Mouse (Mus musculus) limb, embryonic 12.5 days (tissue): ENCODE data around the gene 1700012B07Rik. TPM values are rescaled to one million over a fixed set of nuclear protein-coding genes. Genes with fewer than 3 reads are reported as not detected.

ENCODE experiments used
- ATAC-seq: fragments of 200-750 bp; cut with Nextera tagmentation; 2 replicates; pipeline ENCODE4 v1.8.0; 2017; ENCODE audit warnings: low read depth, moderate TSS enrichment; ENCODE audit not compliant: insufficient number of reproducible peaks, insufficient read depth, low FRiP score, low TSS enrichment
- H3K27ac ChIP-seq: fragments of 300-500 bp; sonication (generic); 2 replicates; pipeline ENCODE4 v1.5.1; 2016; ENCODE audit warnings: mild to moderate bottlenecking, moderate library complexity
- H3K27me3 ChIP-seq: fragments of 300-500 bp; sonication (generic); 2 replicates; pipeline ENCODE4 v1.6.1; 2016; ENCODE audit warnings: mild to moderate bottlenecking, moderate library complexity
- H3K36me3 ChIP-seq: fragments of 300-500 bp; sonication (generic); 2 replicates; pipeline ENCODE4 v1.6.1; 2016; ENCODE audit warnings: mild to moderate bottlenecking, moderate library complexity
- H3K4me1 ChIP-seq: fragments of 300-500 bp; sonication (generic); replicated peaks from 2 replicates; pipeline ENCODE4 v1.6.1; 2016
- H3K4me2 ChIP-seq: fragments of 300-500 bp; sonication (generic); 2 replicates; pipeline ENCODE4 v1.6.1; 2016; ENCODE audit warnings: mild to moderate bottlenecking, moderate library complexity
- H3K4me3 ChIP-seq: fragments of 300-500 bp; sonication (generic); replicated peaks from 2 replicates; pipeline ENCODE4 v1.5.1; 2016; ENCODE audit warnings: mild to moderate bottlenecking
- H3K9ac ChIP-seq: fragments of 300-500 bp; sonication (generic); replicated peaks from 2 replicates; pipeline ENCODE4 v1.6.1; 2016; ENCODE audit warnings: mild to moderate bottlenecking, moderate library complexity
- H3K9me3 ChIP-seq: fragments of 300-500 bp; sonication (generic); 2 replicates; pipeline ENCODE4 v1.6.1; 2016; ENCODE audit warnings: mild to moderate bottlenecking, moderate library complexity
- WGBS: fragments of 180-500 bp; shearing (Covaris S2); methylation state at CpG from one replicate; pipeline ENCODE4 v1.1.7; 2016; 5-methylcytosine and 5-hydroxymethylcytosine counted together
- polyA plus RNA-seq: library from polyadenylated mRNA; unstranded; fragments of >200 nt; fragmentation: Nextera tagmentation; extraction: Ambion mirVana; gene quantifications from 2 replicates; pipeline ENCODE4 v1.2.1, GENCODE M21; 2016

1700012B07Rik gene
- not detected in 2 replicates for polyA plus RNA-seq

- Histone ChIP-seq H3K4me3 (no peak within 1 kb of the TSS), H3K4me1 (no peaks in the 10 kb centered on the region), H3K9me3 (peaks cover 3% of the 10 kb centered on the region; the same call in 1 of the 2 replicates), H3K27ac (no peak within 1 kb of the TSS), H3K27me3 (no peaks in the 10 kb centered on the region), H3K36me3 (no peaks in the 10 kb centered on the region), H3K9ac (no peak within 1 kb of the TSS), H3K4me2 (no peak within 1 kb of the TSS)
- ATAC-seq: no peak
- WGBS: 84% methylated on average over 4 of the region's 4 CpGs
Measured at GRCm38 (mm10) chr11:109827946-109828345, at the start of gene 1700012B07Rik. 1700012B07Rik (minus strand) TSS chr11:109828046.

- no peak overlapping the region for H3K27ac ChIP-seq
Measured at GRCm38 (mm10) chr11:109876767-109877166, 48.9 kb upstream of the 1700012B07Rik start.

GRCm38 (mm10) chr11:109875834-109876233 lies 48.0 kb upstream of the 1700012B07Rik start:
- Histone ChIP-seq H3K36me3 (no peaks in the 10 kb centered on the region), H3K27me3 (no peaks in the 10 kb centered on the region), H3K4me1 (no peaks in the 10 kb centered on the region), H3K9ac (no peak overlapping the region), H3K9me3 (no peaks in the 10 kb centered on the region), H3K27ac (no peak overlapping the region), H3K4me2 (no peak overlapping the region), H3K4me3 (no peak overlapping the region)
- no peak for ATAC-seq
- 54% methylated on average over 3 of the region's 3 CpGs for WGBS

More at GRCm38 (mm10) chr11:109876767-109877166, 48.9 kb upstream of the 1700012B07Rik start:
- no peak for ATAC-seq
- no peak overlapping the region for H3K4me2 ChIP-seq
- no peaks in the 10 kb centered on the region for H3K9me3 ChIP-seq
- 89% methylated on average over 9 of the region's 9 CpGs for WGBS
- no peaks in the 10 kb centered on the region for H3K36me3 ChIP-seq
- no peaks in the 10 kb centered on the region for H3K27me3 ChIP-seq
- no peak overlapping the region for H3K9ac ChIP-seq
- H3K4me1 ChIP-seq: no peaks in the 10 kb centered on the region
- no peak overlapping the region for H3K4me3 ChIP-seq

GRCm38 (mm10) chr11:109875525-109875802 lies 47.6 kb upstream of the 1700012B07Rik start:
- no peak for ATAC-seq
- no peaks in the 10 kb centered on the region for H3K36me3 ChIP-seq
- H3K9ac ChIP-seq: no peak overlapping the region
- H3K4me1 ChIP-seq: no peaks in the 10 kb centered on the region
- H3K27me3 ChIP-seq: no peaks in the 10 kb centered on the region
- no peaks in the 10 kb centered on the region for H3K9me3 ChIP-seq
- WGBS: 89% methylated on average over 1 of the region's 1 CpGs
- no peak overlapping the region for H3K4me2 ChIP-seq
- no peak overlapping the region for H3K4me3 ChIP-seq
- H3K27ac ChIP-seq: no peak overlapping the region

GRCm38 (mm10) chr11:109874651-109875524 lies 47.0 kb upstream of the 1700012B07Rik start:
- no peaks in the 10 kb centered on the region for H3K27me3 ChIP-seq
- no peaks in the 10 kb centered on the region for H3K4me1 ChIP-seq
- no peak overlapping the region for H3K27ac ChIP-seq
- no peak overlapping the region for H3K4me2 ChIP-seq
- no peak overlapping the region for H3K9ac ChIP-seq
- WGBS: 89% methylated on average over 11 of the region's 11 CpGs
- no peaks in the 10 kb centered on the region for H3K36me3 ChIP-seq
- no peak for ATAC-seq
- no peak overlapping the region for H3K4me3 ChIP-seq
- no peaks in the 10 kb centered on the region for H3K9me3 ChIP-seq

- Histone ChIP-seq H3K9me3 (no peaks in the 10 kb centered on the region), H3K4me3 (no peak overlapping the region), H3K36me3 (no peaks in the 10 kb centered on the region), H3K9ac (no peak overlapping the region), H3K4me2 (no peak overlapping the region), H3K4me1 (no peaks in the 10 kb centered on the region), H3K27me3 (no peaks in the 10 kb centered on the region), H3K27ac (0 out of 2 replicates have a peak overlapping the region, but pooled peaks have one; percentile 9)
- WGBS: 87% methylated on average over 22 of the region's 22 CpGs
- no peak for ATAC-seq
Measured at GRCm38 (mm10) chr11:109873852-109874610, 46.2 kb upstream of the 1700012B07Rik start.

- WGBS: 52% methylated on average over 9 of the region's 9 CpGs
- no peak overlapping the region for H3K9ac ChIP-seq
- H3K27ac ChIP-seq: no peak overlapping the region
Measured at GRCm38 (mm10) chr11:109873161-109873775, 45.4 kb upstream of the 1700012B07Rik start.

GRCm38 (mm10) chr11:109872674-109873073 lies 44.8 kb upstream of the 1700012B07Rik start:
- H3K4me3 ChIP-seq: no peak overlapping the region
- no peaks in the 10 kb centered on the region for H3K27me3 ChIP-seq
- WGBS: 75% methylated on average over 3 of the region's 3 CpGs
- no peaks in the 10 kb centered on the region for H3K4me1 ChIP-seq
- no peak overlapping the region for H3K4me2 ChIP-seq
- ATAC-seq: no peak
- no peaks in the 10 kb centered on the region for H3K9me3 ChIP-seq
- H3K9ac ChIP-seq: no peak overlapping the region
- no peak overlapping the region for H3K27ac ChIP-seq
- no peaks in the 10 kb centered on the region for H3K36me3 ChIP-seq

More at GRCm38 (mm10) chr11:109873161-109873775, 45.4 kb upstream of the 1700012B07Rik start:
- Histone ChIP-seq H3K4me1 (no peaks in the 10 kb centered on the region), H3K4me3 (no peak overlapping the region), H3K27me3 (no peaks in the 10 kb centered on the region), H3K4me2 (no peak overlapping the region), H3K9me3 (no peaks in the 10 kb centered on the region), H3K36me3 (no peaks in the 10 kb centered on the region)
- ATAC-seq: no peak

- H3K9me3 ChIP-seq: no peaks in the 10 kb centered on the region
- no peak for ATAC-seq
- H3K4me3 ChIP-seq: no peak overlapping the region
- 89% methylated on average over 10 of the region's 10 CpGs for WGBS
- H3K27ac ChIP-seq: no peak overlapping the region
- H3K4me1 ChIP-seq: no peaks in the 10 kb centered on the region
- no peak overlapping the region for H3K9ac ChIP-seq
- no peak overlapping the region for H3K4me2 ChIP-seq
- H3K36me3 ChIP-seq: no peaks in the 10 kb centered on the region
- no peaks in the 10 kb centered on the region for H3K27me3 ChIP-seq
Measured at GRCm38 (mm10) chr11:109872056-109872455, 44.2 kb upstream of the 1700012B07Rik start.

GRCm38 (mm10) chr11:109867861-109868260 lies 40.0 kb upstream of the 1700012B07Rik start:
- 88% methylated on average over 5 of the region's 5 CpGs for WGBS
- Histone ChIP-seq H3K9me3 (no peaks in the 10 kb centered on the region), H3K9ac (no peak overlapping the region), H3K4me2 (no peak overlapping the region), H3K4me3 (no peak overlapping the region), H3K36me3 (no peaks in the 10 kb centered on the region), H3K27ac (no peak overlapping the region), H3K4me1 (no peaks in the 10 kb centered on the region), H3K27me3 (no peaks in the 10 kb centered on the region)
- no peak for ATAC-seq

GRCm38 (mm10) chr11:109866537-109867160 lies 38.8 kb upstream of the 1700012B07Rik start:
- Histone ChIP-seq H3K36me3 (no peaks in the 10 kb centered on the region), H3K27me3 (no peaks in the 10 kb centered on the region), H3K27ac (no peak overlapping the region), H3K4me3 (no peak overlapping the region), H3K4me2 (no peak overlapping the region), H3K4me1 (no peaks in the 10 kb centered on the region), H3K9me3 (no peaks in the 10 kb centered on the region), H3K9ac (no peak overlapping the region)
- ATAC-seq: no peak
- WGBS: 72% methylated on average over 10 of the region's 11 CpGs
